Mouse (Mus musculus): ENCODE results near the gene Pdpk1. TPM values are rescaled to one million over a fixed set of nuclear protein-coding genes. Genes with fewer than 3 reads are reported as not detected.

Gene Pdpk1
- polyA plus RNA-seq, 1 experiment from 2014 or later, result 28.0 TPM

GRCm38 (mm10) chr17:24151890-24152563 lies 1.3 kb upstream of the Pdpk1 start:
- peak overlapping the region; percentile 55 for H3K9ac ChIP-seq (ENCODE audit: low read length)
- DNase-seq (ENCODE audit: low spot score) (peak; percentile 90), ATAC-seq (ENCODE audit: low FRiP score, low TSS enrichment) (peak; percentile 95)
- no peaks in the 10 kb centered on the region for H3K27me3 ChIP-seq (ENCODE audit: control insufficient read depth, insufficient read depth, low read length)
- H3K4me3 ChIP-seq (ENCODE audit: low read depth, low read length), result peak overlapping the region; percentile 39
- peak overlapping the region; percentile 79 for H3K4me2 ChIP-seq (replicated peaks; ENCODE audit: low read depth)
- no peaks in the 10 kb centered on the region for H3K9me3 ChIP-seq (ENCODE audit: control insufficient read depth, low read length)
- H3K36me3 ChIP-seq (ENCODE audit: control insufficient read depth, insufficient read depth, low read length), result no peaks in the 10 kb centered on the region; the same call in 1 of the 2 replicates
- H3K27ac ChIP-seq (replicated peaks), result peak overlapping the region; percentile 25; the same call in 1 of the 2 replicates
- H3K4me1 ChIP-seq (replicated peaks; ENCODE audit: control insufficient read depth, insufficient read depth), result no peaks in the 10 kb centered on the region
- WGBS, result 1% methylated on average over 26 of the region's 26 CpGs
- TF ChIP-seq EP300 (optimal IDR thresholded peaks at IDR 0.05), result peak; percentile 78
- TF ChIP-seq CTCF (IDR thresholded peaks at IDR 0.05; ENCODE audit: low read depth), result peak; percentile 93

GRCm38 (mm10) chr17:24151382-24151781 lies 658 bp upstream of the Pdpk1 start:
- 14% methylated on average over 7 of the region's 7 CpGs for WGBS
- TF ChIP-seq EP300 (optimal IDR thresholded peaks at IDR 0.05), result no peak
- no peak for TF ChIP-seq CTCF (IDR thresholded peaks at IDR 0.05; ENCODE audit: low read depth)
- no peaks in the 10 kb centered on the region for H3K9me3 ChIP-seq (ENCODE audit: control insufficient read depth, low read length)
- H3K4me1 ChIP-seq (replicated peaks; ENCODE audit: control insufficient read depth, insufficient read depth), result no peaks in the 10 kb centered on the region
- 0 out of 2 replicates have a peak overlapping the region, but pooled peaks have one; percentile 24 for H3K27ac ChIP-seq (replicated peaks)
- H3K27me3 ChIP-seq (ENCODE audit: control insufficient read depth, insufficient read depth, low read length), result no peaks in the 10 kb centered on the region
- H3K36me3 ChIP-seq (ENCODE audit: control insufficient read depth, insufficient read depth, low read length), result no peaks in the 10 kb centered on the region; the same call in 1 of the 2 replicates
- DNase-seq (ENCODE audit: low spot score) (no peak), ATAC-seq (ENCODE audit: low FRiP score, low TSS enrichment) (no peak)
- H3K4me3 ChIP-seq (ENCODE audit: low read depth, low read length), result peak overlapping the region; percentile 39
- peak overlapping the region; percentile 79 for H3K4me2 ChIP-seq (replicated peaks; ENCODE audit: low read depth)
- H3K9ac ChIP-seq (ENCODE audit: low read length), result 0 out of 2 replicates have a peak overlapping the region, but pooled peaks have one; percentile 55

GRCm38 (mm10) chr17:24149421-24149820 lies 1.3 kb downstream of the Pdpk1 start:
- H3K4me1 ChIP-seq (replicated peaks; ENCODE audit: control insufficient read depth, insufficient read depth), result no peaks in the 10 kb centered on the region
- no peak overlapping the region for H3K4me3 ChIP-seq (ENCODE audit: low read depth, low read length)
- ATAC-seq (ENCODE audit: low FRiP score, low TSS enrichment) (no peak), DNase-seq (ENCODE audit: low spot score) (no peak)
- no peaks in the 10 kb centered on the region for H3K36me3 ChIP-seq (ENCODE audit: control insufficient read depth, insufficient read depth, low read length)
- no peak overlapping the region for H3K4me2 ChIP-seq (replicated peaks; ENCODE audit: low read depth)
- no peak overlapping the region for H3K9ac ChIP-seq (ENCODE audit: low read length)
- no peaks in the 10 kb centered on the region for H3K9me3 ChIP-seq (ENCODE audit: control insufficient read depth, low read length)
- no peak for TF ChIP-seq EP300 (optimal IDR thresholded peaks at IDR 0.05)
- no peak for TF ChIP-seq CTCF (IDR thresholded peaks at IDR 0.05; ENCODE audit: low read depth)
- no peak overlapping the region for H3K27ac ChIP-seq (replicated peaks)
- no peaks in the 10 kb centered on the region for H3K27me3 ChIP-seq (ENCODE audit: control insufficient read depth, insufficient read depth, low read length)
- WGBS, result 88% methylated on average over 7 of the region's 7 CpGs

GRCm38 (mm10) chr17:24142897-24143296 lies 7.8 kb downstream of the Pdpk1 start:
- WGBS, result 33% methylated on average over 2 of the region's 2 CpGs
- H3K9me3 ChIP-seq (ENCODE audit: control insufficient read depth, low read length), result no peaks in the 10 kb centered on the region
- DNase-seq (ENCODE audit: low spot score) (no peak), ATAC-seq (ENCODE audit: low FRiP score, low TSS enrichment) (no peak)
- no peaks in the 10 kb centered on the region for H3K36me3 ChIP-seq (ENCODE audit: control insufficient read depth, insufficient read depth, low read length)
- no peak overlapping the region for H3K4me2 ChIP-seq (replicated peaks; ENCODE audit: low read depth)
- H3K4me1 ChIP-seq (replicated peaks; ENCODE audit: control insufficient read depth, insufficient read depth), result peaks cover 4% of the 10 kb centered on the region; the same call in 1 of the 2 replicates
- TF ChIP-seq CTCF (IDR thresholded peaks at IDR 0.05; ENCODE audit: low read depth) (no peak), EP300 (optimal IDR thresholded peaks at IDR 0.05) (no peak)
- H3K9ac ChIP-seq (ENCODE audit: low read length), result no peak overlapping the region
- no peak overlapping the region for H3K27ac ChIP-seq (replicated peaks)
- H3K27me3 ChIP-seq (ENCODE audit: control insufficient read depth, insufficient read depth, low read length), result no peaks in the 10 kb centered on the region
- H3K4me3 ChIP-seq (ENCODE audit: low read depth, low read length), result no peak overlapping the region

- Histone ChIP-seq H3K4me1 (replicated peaks; ENCODE audit: control insufficient read depth, insufficient read depth) (peaks cover 4% of the 10 kb centered on the region; the same call in 1 of the 2 replicates), H3K9ac (ENCODE audit: low read length) (peak overlapping the region; percentile 93), H3K27me3 (ENCODE audit: control insufficient read depth, insufficient read depth, low read length) (no peaks in the 10 kb centered on the region), H3K4me2 (replicated peaks; ENCODE audit: low read depth) (peak overlapping the region; percentile 76), H3K27ac (replicated peaks) (peak overlapping the region; percentile 96), H3K9me3 (ENCODE audit: control insufficient read depth, low read length) (no peaks in the 10 kb centered on the region), H3K4me3 (ENCODE audit: low read depth, low read length) (peak overlapping the region; percentile 99), H3K36me3 (ENCODE audit: control insufficient read depth, insufficient read depth, low read length) (no peaks in the 10 kb centered on the region)
- ATAC-seq (ENCODE audit: low FRiP score, low TSS enrichment), result peak; percentile 98
- under 1% methylated on average over 42 of the region's 57 CpGs for WGBS
- no peak for TF ChIP-seq CTCF (IDR thresholded peaks at IDR 0.05; ENCODE audit: low read depth)
- DNase-seq (ENCODE audit: low spot score), result peak; percentile 98
These were observed 9.3 kb downstream of the Pdpk1 start for GRCm38 (mm10) chr17:24141425-24141920.

- ATAC-seq (ENCODE audit: low FRiP score, low TSS enrichment) (peak; percentile 75), DNase-seq (ENCODE audit: low spot score) (no peak)
- Histone ChIP-seq H3K9me3 (ENCODE audit: control insufficient read depth, low read length) (no peaks in the 10 kb centered on the region), H3K4me1 (replicated peaks; ENCODE audit: control insufficient read depth, insufficient read depth) (peaks cover 4% of the 10 kb centered on the region; the same call in 1 of the 2 replicates), H3K9ac (ENCODE audit: low read length) (peak overlapping the region; percentile 93), H3K4me3 (ENCODE audit: low read depth, low read length) (peak overlapping the region; percentile 99), H3K27me3 (ENCODE audit: control insufficient read depth, insufficient read depth, low read length) (no peaks in the 10 kb centered on the region), H3K27ac (replicated peaks) (peak overlapping the region; percentile 96), H3K36me3 (ENCODE audit: control insufficient read depth, insufficient read depth, low read length) (no peaks in the 10 kb centered on the region), H3K4me2 (replicated peaks; ENCODE audit: low read depth) (peak overlapping the region; percentile 76)
- WGBS, result 1% methylated on average over 38 of the region's 43 CpGs
- TF ChIP-seq CTCF (IDR thresholded peaks at IDR 0.05; ENCODE audit: low read depth) (no peak), EP300 (optimal IDR thresholded peaks at IDR 0.05) (no peak)
These were observed 9.8 kb downstream of the Pdpk1 start for GRCm38 (mm10) chr17:24140845-24141424.
